Mouse (Mus musculus) brain, embryonic 18.5 days (tissue): ENCODE results near the gene Pmepa1.

Experiments
- DNase-seq: peaks from one replicate; pipeline ENCODE4 v3.0.0-alpha.2; 2012; ENCODE audit warnings: low read depth, low spot score

The Pmepa1 gene

GRCm38 (mm10) chr2:173276409-173276808 is at the start of gene Pmepa1:
Pmepa1 (minus strand) TSS chr2:173276533.
- DNase-seq = peak; percentile 83

- no peak for DNase-seq
These were observed 45.4 kb upstream of the Pmepa1 start for GRCm38 (mm10) chr2:173321754-173322153.

GRCm38 (mm10) chr2:173321194-173321593 is 44.9 kb upstream of the Pmepa1 start:
- DNase-seq = no peak

GRCm38 (mm10) chr2:173314291-173314690 is 38.0 kb upstream of the Pmepa1 start:
- no peak for DNase-seq

GRCm38 (mm10) chr2:173308486-173308885 is 32.2 kb upstream of the Pmepa1 start:
- no peak for DNase-seq

GRCm38 (mm10) chr2:173307984-173308383 is 31.7 kb upstream of the Pmepa1 start:
- DNase-seq = no peak

- peak; percentile 55 for DNase-seq
These were observed 31.2 kb upstream of the Pmepa1 start for GRCm38 (mm10) chr2:173307561-173307960.

- DNase-seq = peak; percentile 71
These were observed 30.6 kb upstream of the Pmepa1 start for GRCm38 (mm10) chr2:173306734-173307525.

- DNase-seq = no peak
These were observed 28.7 kb upstream of the Pmepa1 start for GRCm38 (mm10) chr2:173305011-173305410.

- DNase-seq = no peak
These were observed 24.6 kb upstream of the Pmepa1 start for GRCm38 (mm10) chr2:173300663-173301630.

- no peak for DNase-seq
These were observed 20.1 kb upstream of the Pmepa1 start for GRCm38 (mm10) chr2:173296408-173296807.

GRCm38 (mm10) chr2:173293042-173293441 is 16.7 kb upstream of the Pmepa1 start:
- DNase-seq = no peak

GRCm38 (mm10) chr2:173292551-173292950 is 16.2 kb upstream of the Pmepa1 start:
- DNase-seq = no peak

GRCm38 (mm10) chr2:173290981-173291380 is 14.6 kb upstream of the Pmepa1 start:
- DNase-seq = no peak

- no peak for DNase-seq
These were observed 13.6 kb upstream of the Pmepa1 start for GRCm38 (mm10) chr2:173289928-173290327.

- no peak for DNase-seq
These were observed 9.6 kb upstream of the Pmepa1 start for GRCm38 (mm10) chr2:173285816-173286538.

GRCm38 (mm10) chr2:173284771-173285170 is 8.4 kb upstream of the Pmepa1 start:
- DNase-seq = no peak

- DNase-seq = no peak
These were observed 5.9 kb upstream of the Pmepa1 start for GRCm38 (mm10) chr2:173282191-173282590.

GRCm38 (mm10) chr2:173281021-173281937 is 4.9 kb upstream of the Pmepa1 start:
- DNase-seq = no peak

- no peak for DNase-seq
These were observed 2.7 kb upstream of the Pmepa1 start for GRCm38 (mm10) chr2:173278846-173279580.
